Mouse (Mus musculus) cerebellum, adult 2 months (tissue): ENCODE measurements around the gene Tapt1. TPM values are rescaled to one million over a fixed set of nuclear protein-coding genes. Genes with fewer than 3 reads are reported as not detected.
A peak's percentile ranks its signal among the peaks of the same experiment; 100 is the strongest.

ENCODE experiments used
- DNase-seq, 2 experiments: peaks; one replicate each; pipeline ENCODE4 v3.0.0; 2021
- H3K27ac ChIP-seq: fragments of 200-500 bp; 2 replicates; pipeline ENCODE4 v1.5.1; 2012; ENCODE audit warnings: low read length, control low read depth, inconsistent platforms; ENCODE audit not compliant: insufficient read depth
- H3K27me3 ChIP-seq: fragments of 200-500 bp; 2 replicates; pipeline ENCODE4 v1.6.1; 2012; ENCODE audit warnings: inconsistent platforms, mild to moderate bottlenecking, low read length, moderate library complexity; ENCODE audit not compliant: control insufficient read depth, insufficient read depth
- H3K4me1 ChIP-seq: fragments of 200-500 bp; 2 replicates; pipeline ENCODE4 v1.6.1; 2011; ENCODE audit warnings: low read length; ENCODE audit not compliant: control insufficient read depth, insufficient read depth
- H3K4me3 ChIP-seq: fragments of 200-500 bp; replicated peaks from 2 replicates; pipeline ENCODE3; 2011; ENCODE audit warnings: mild to moderate bottlenecking, low read depth, low read length, control low read depth; ENCODE audit not compliant: insufficient read depth
- CTCF ChIP-seq: fragments of 200-500 bp; IDR thresholded peaks from 2 replicates; pipeline ENCODE4 v1.5.1; 2011; ENCODE audit warnings: low read depth, mild to moderate bottlenecking, control low read depth, low read length, moderate library complexity, borderline replicate concordance; ENCODE audit not compliant: insufficient read depth
- POLR2A ChIP-seq: fragments of 200-500 bp; IDR thresholded peaks from 2 replicates; pipeline ENCODE4 v1.6.1; 2011; ENCODE audit warnings: low read length, control low read depth, borderline replicate concordance; ENCODE audit not compliant: insufficient read depth
- WGBS: fragments of 180-500 bp; shearing (Covaris S2); methylation state at CpG from one replicate; pipeline ENCODE4 v1.1.7; 2018; 5-methylcytosine and 5-hydroxymethylcytosine counted together
- polyA plus RNA-seq: library from polyadenylated mRNA; depleted of rRNA; stranded (reverse); fragments of >200 nt; gene quantifications from 2 replicates; pipeline ENCODE4 v1.2.3, GENCODE M21; 2012

Tapt1 gene
- polyA plus RNA-seq, 1 experiment = 79.6 TPM

- WGBS = 82% methylated on average over 4 of the region's 4 CpGs
- DNase-seq = no peak
- Histone ChIP-seq H3K4me1 (peaks cover 23% of the 10 kb centered on the region; the same call in 1 of the 2 replicates), H3K4me3 (no peak overlapping the region), H3K27me3 (no peaks in the 10 kb centered on the region), H3K27ac (no peak overlapping the region)
- TF ChIP-seq POLR2A = no peak
- no peak for TF ChIP-seq CTCF
These were observed 7.9 kb downstream of the Tapt1 start for GRCm38 (mm10) chr5:44218483-44218882.

- no peak overlapping the region for H3K4me3 ChIP-seq
- no peak overlapping the region for H3K27ac ChIP-seq
- no peak for DNase-seq
- H3K27me3 ChIP-seq = no peaks in the 10 kb centered on the region
- TF ChIP-seq POLR2A = no peak
- 82% methylated on average over 5 of the region's 5 CpGs for WGBS
- peaks cover 23% of the 10 kb centered on the region; the same call in 1 of the 2 replicates for H3K4me1 ChIP-seq
These were observed 8.8 kb downstream of the Tapt1 start for GRCm38 (mm10) chr5:44217685-44218041.

- DNase-seq = no peak
- TF ChIP-seq POLR2A (no peak), CTCF (no peak)
- H3K4me3 ChIP-seq = no peak overlapping the region
- peaks cover 23% of the 10 kb centered on the region; the same call in 1 of the 2 replicates for H3K4me1 ChIP-seq
- H3K27ac ChIP-seq = no peak overlapping the region
- no peaks in the 10 kb centered on the region for H3K27me3 ChIP-seq
- WGBS = 85% methylated on average over 8 of the region's 8 CpGs
These were observed 9.3 kb downstream of the Tapt1 start for GRCm38 (mm10) chr5:44217041-44217684.

GRCm38 (mm10) chr5:44215118-44215517, 11.3 kb downstream of the Tapt1 start:
- H3K27me3 ChIP-seq = no peaks in the 10 kb centered on the region
- DNase-seq = peak in 1 of 2 experiments; percentile 53
- peaks cover 23% of the 10 kb centered on the region; the same call in 1 of the 2 replicates for H3K4me1 ChIP-seq
- no peak overlapping the region for H3K4me3 ChIP-seq
- TF ChIP-seq POLR2A (no peak), CTCF (no peak)
- peak overlapping the region; percentile 54 for H3K27ac ChIP-seq

GRCm38 (mm10) chr5:44214025-44214424, 12.4 kb downstream of the Tapt1 start:
- no peak for TF ChIP-seq POLR2A
- no peak for TF ChIP-seq CTCF
- H3K4me3 ChIP-seq = no peak overlapping the region
- 54% methylated on average over 2 of the region's 2 CpGs for WGBS
- H3K27ac ChIP-seq = 0 out of 2 replicates have a peak overlapping the region, but pooled peaks have one; percentile 70
- no peaks in the 10 kb centered on the region for H3K27me3 ChIP-seq
- peaks cover 18% of the 10 kb centered on the region; the same call in 1 of the 2 replicates for H3K4me1 ChIP-seq
- DNase-seq = peak; percentile 33 to 53

GRCm38 (mm10) chr5:44213391-44213790, 13.0 kb downstream of the Tapt1 start:
- 27% methylated on average over 5 of the region's 5 CpGs for WGBS

GRCm38 (mm10) chr5:44211818-44212465, 14.5 kb downstream of the Tapt1 start:
- 93% methylated on average over 6 of the region's 6 CpGs for WGBS

More at GRCm38 (mm10) chr5:44213391-44213790, 13.0 kb downstream of the Tapt1 start:
- Histone ChIP-seq H3K4me3 (no peak overlapping the region), H3K4me1 (peaks cover 14% of the 10 kb centered on the region; the same call in 1 of the 2 replicates), H3K27ac (peak overlapping the region; percentile 15; the same call in 1 of the 2 replicates), H3K27me3 (no peaks in the 10 kb centered on the region)
- peak in 1 of 2 experiments; percentile 28 for DNase-seq
- TF ChIP-seq CTCF = no peak
- no peak for TF ChIP-seq POLR2A

GRCm38 (mm10) chr5:44207286-44207685, 19.1 kb downstream of the Tapt1 start:
- no peak for DNase-seq
- 78% methylated on average over 4 of the region's 4 CpGs for WGBS
- Histone ChIP-seq H3K27ac (no peak overlapping the region), H3K4me3 (no peak overlapping the region), H3K27me3 (no peaks in the 10 kb centered on the region; the same call in 1 of the 2 replicates), H3K4me1 (peaks cover 9% of the 10 kb centered on the region)
- TF ChIP-seq POLR2A (no peak), CTCF (no peak)

More at GRCm38 (mm10) chr5:44211818-44212465, 14.5 kb downstream of the Tapt1 start:
- Histone ChIP-seq H3K4me3 (no peak overlapping the region), H3K27ac (no peak overlapping the region), H3K27me3 (no peaks in the 10 kb centered on the region), H3K4me1 (peaks cover 14% of the 10 kb centered on the region; the same call in 1 of the 2 replicates)
- TF ChIP-seq POLR2A (no peak), CTCF (no peak)
- DNase-seq = no peak
